Mouse (Mus musculus) olfactory bulb, adult 2 months (tissue): ENCODE measurements around the gene Ano6. TPM values are rescaled to one million over a fixed set of nuclear protein-coding genes. Genes with fewer than 3 reads are reported as not detected.

Source experiments
- H3K27ac ChIP-seq: fragments of 200-500 bp; 2 replicates; pipeline ENCODE4 v1.5.1; 2012; ENCODE audit warnings: low read depth, low read length; ENCODE audit not compliant: insufficient read depth
- H3K4me1 ChIP-seq: fragments of 200-500 bp; 2 replicates; pipeline ENCODE4 v1.6.1; 2012; ENCODE audit warnings: low read length; ENCODE audit not compliant: control insufficient read depth, insufficient read depth
- H3K4me3 ChIP-seq: fragments of 200-500 bp; 2 replicates; pipeline ENCODE4 v1.5.1; 2012; ENCODE audit warnings: mild to moderate bottlenecking, low read depth, low read length, moderate library complexity; ENCODE audit not compliant: insufficient read depth
- CTCF ChIP-seq: fragments of 200-500 bp; IDR thresholded peaks from 2 replicates; pipeline ENCODE4 v1.5.1; 2012; ENCODE audit warnings: low read depth, mild to moderate bottlenecking, low read length, moderate library complexity; ENCODE audit not compliant: insufficient read depth
- POLR2A ChIP-seq: fragments of 200-500 bp; IDR thresholded peaks from 2 replicates; pipeline ENCODE4 v1.6.1; 2012; ENCODE audit warnings: mild to moderate bottlenecking, low read depth, low read length, moderate library complexity; ENCODE audit not compliant: insufficient read depth
- WGBS: fragments of 180-500 bp; shearing (Covaris S2); methylation state at CpG from one replicate; pipeline ENCODE4 v1.1.7; 2018; 5-methylcytosine and 5-hydroxymethylcytosine counted together
- polyA plus RNA-seq: library from polyadenylated mRNA; stranded (reverse); fragments of >200 nt; gene quantifications from 2 replicates; pipeline ENCODE4 v1.2.4, GENCODE M21; 2012; ENCODE audit warnings: low replicate concordance; ENCODE audit not compliant: missing spikeins, insufficient read depth, insufficient read length

Ano6 gene
- polyA plus RNA-seq, 1 experiment = not detected

DNA sequence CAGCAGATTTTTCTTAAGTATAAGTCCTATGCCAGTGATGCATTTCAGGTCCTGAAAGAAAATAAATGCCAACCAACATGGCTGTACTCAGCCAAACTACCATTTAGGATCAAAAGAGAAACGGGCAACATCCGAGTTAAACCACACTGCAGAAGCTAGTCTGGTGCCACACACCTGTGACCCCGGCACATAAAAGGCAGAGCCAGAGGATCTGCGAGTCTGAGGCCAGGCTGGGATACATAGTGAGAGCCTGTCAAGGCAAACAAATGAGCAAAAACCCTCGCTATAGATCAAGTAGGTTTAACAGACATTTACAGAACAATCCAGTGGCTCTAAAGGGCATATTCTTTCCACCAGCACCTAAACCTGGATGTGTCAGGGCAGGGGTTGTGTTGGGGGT, 190.0 kb downstream of the Ano6 start:
- TF ChIP-seq CTCF = no peak
- no peak for TF ChIP-seq POLR2A
- Histone ChIP-seq H3K4me1 (no peaks in the 10 kb centered on the region), H3K27ac (no peak overlapping the region), H3K4me3 (no peak overlapping the region)
- 77% methylated on average over 5 of the region's 5 CpGs for WGBS

- H3K4me1 ChIP-seq = no peaks in the 10 kb centered on the region
- no peak overlapping the region for H3K27ac ChIP-seq
- no peak overlapping the region for H3K4me3 ChIP-seq
- TF ChIP-seq POLR2A (no peak), CTCF (no peak)
- WGBS = 94% methylated on average over 3 of the region's 3 CpGs
Measured at GRCm38 (mm10) chr15:95987916-95988315, 197.3 kb downstream of the Ano6 start.

DNA sequence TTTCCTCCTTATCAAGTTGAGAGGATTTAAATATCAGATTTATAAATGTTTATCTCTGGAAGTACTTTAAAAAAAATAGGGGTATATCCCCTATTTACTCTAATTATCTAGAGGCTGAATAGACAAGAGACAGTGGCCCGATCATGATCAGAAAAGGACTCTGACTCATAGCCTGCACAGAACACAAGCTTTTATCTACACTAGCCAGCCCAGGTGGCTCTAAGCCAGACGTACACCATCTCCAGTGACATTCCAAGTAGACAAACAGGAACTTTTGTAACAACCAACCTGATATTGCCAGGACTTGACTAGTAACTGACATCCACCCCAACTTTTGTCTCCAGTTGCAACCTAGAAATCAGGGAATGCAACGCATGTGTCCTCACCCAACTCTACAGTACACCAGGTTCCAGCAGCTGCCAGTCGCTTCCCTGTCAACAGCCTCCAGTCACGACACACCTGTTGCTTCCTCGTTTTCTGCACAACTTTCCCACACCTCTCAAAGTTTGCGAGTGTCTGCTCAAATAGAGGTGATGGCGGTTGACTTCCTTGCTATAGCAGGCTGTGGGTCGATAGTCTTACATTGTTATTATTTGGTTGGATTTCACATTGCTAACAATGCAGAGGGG, 199.0 kb downstream of the Ano6 start:
- 80% methylated on average over 9 of the region's 9 CpGs for WGBS
- TF ChIP-seq POLR2A (no peak), CTCF (no peak)

DNA sequence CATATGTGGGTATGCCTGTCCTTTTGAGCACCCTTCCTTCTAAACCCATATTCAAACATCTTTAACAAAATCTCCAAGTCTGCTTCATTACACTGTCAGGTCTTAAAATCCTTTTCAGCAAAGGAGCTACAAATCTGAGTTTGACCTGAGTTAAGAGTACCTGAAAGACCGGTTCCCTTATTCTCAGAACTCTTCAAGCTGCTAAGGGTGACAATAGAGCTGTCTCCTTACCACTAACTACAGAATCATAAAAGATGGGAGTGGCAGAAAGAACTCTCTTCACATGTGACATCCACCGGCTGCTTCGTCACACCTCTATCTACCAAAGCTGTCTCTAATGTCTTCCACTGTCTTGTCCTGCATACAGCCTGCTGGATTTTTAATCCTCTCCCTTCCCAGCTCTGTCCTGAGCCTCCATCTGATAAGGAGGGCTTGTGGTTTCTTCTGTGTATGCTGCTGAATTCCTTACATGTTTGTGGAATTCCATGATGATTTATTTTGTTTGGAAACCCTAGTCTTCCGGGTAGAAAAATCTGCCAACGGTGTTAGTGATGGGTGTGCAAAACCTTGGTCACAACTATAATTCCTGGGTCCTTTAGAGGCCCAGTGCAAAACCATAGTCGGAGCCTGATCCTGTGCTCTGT, 212.4 kb downstream of the Ano6 start:
- Histone ChIP-seq H3K4me3 (no peak overlapping the region), H3K27ac (no peak overlapping the region), H3K4me1 (no peaks in the 10 kb centered on the region)
- WGBS = 81% methylated on average over 6 of the region's 6 CpGs
- no peak for TF ChIP-seq POLR2A
- no peak for TF ChIP-seq CTCF

More for the DNA sequence above, 199.0 kb downstream of the Ano6 start:
- H3K27ac ChIP-seq = no peak overlapping the region
- H3K4me3 ChIP-seq = no peak overlapping the region
- H3K4me1 ChIP-seq = no peaks in the 10 kb centered on the region

- Histone ChIP-seq H3K4me1 (no peaks in the 10 kb centered on the region), H3K27ac (no peak overlapping the region), H3K4me3 (no peak overlapping the region)
- 76% methylated on average over 16 of the region's 16 CpGs for WGBS
- TF ChIP-seq POLR2A = no peak
- TF ChIP-seq CTCF = no peak
Measured at GRCm38 (mm10) chr15:96011640-96012390, 221.2 kb downstream of the Ano6 start.

DNA sequence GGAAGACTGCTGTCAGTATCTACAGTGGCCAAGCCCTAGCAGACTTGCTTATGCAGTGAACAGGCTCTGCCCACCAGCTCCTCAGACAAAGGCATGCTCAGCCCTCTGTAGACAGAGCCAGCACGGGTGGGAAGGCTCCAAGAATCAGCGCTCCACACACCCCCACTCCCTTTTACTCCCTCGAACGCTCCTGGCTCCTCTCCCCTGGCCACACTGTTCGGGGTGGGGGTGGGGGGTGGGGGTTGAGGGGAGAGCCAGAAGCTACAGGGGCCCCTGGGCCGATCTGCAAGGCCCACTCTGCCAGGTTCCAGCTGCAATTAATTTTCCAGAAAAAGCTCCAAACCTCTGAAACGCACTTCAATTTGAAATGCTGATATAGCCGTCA, 221.7 kb downstream of the Ano6 start:
- Histone ChIP-seq H3K4me1 (no peaks in the 10 kb centered on the region), H3K27ac (no peak overlapping the region), H3K4me3 (no peak overlapping the region)
- 20% methylated on average over 8 of the region's 8 CpGs for WGBS
- TF ChIP-seq POLR2A (no peak), CTCF (no peak)

GRCm38 (mm10) chr15:96014501-96014900, 223.9 kb downstream of the Ano6 start:
- H3K27ac ChIP-seq = no peak overlapping the region
- no peak for TF ChIP-seq CTCF
- TF ChIP-seq POLR2A = no peak
- no peak overlapping the region for H3K4me3 ChIP-seq
- 96% methylated on average over 4 of the region's 4 CpGs for WGBS
- no peaks in the 10 kb centered on the region for H3K4me1 ChIP-seq

DNA sequence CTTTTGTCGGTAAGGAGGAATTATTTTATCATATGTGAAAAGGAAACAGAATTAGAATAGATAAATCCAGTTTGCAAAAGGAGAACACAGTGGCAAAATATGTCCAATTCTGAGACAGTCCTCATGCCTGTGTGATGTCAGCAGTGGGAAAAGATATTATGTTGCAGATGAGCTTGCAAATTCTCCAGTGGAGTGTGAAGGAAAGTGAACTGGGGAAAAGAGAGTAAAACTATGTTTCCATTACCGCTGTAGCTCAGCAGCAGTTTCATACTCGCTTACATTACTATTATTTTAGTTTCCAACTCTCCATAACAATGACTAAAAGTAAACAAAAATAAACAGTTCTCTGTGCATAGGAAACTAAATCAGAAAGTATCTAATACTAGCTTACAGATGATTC, 229.8 kb downstream of the Ano6 start:
- 78% methylated on average over 3 of the region's 3 CpGs for whole genome bisulfite sequencing
- TF ChIP-seq CTCF = no peak
- no peak for TF ChIP-seq POLR2A
- no peak overlapping the region for H3K4me3 ChIP-seq
- no peak overlapping the region for H3K27ac ChIP-seq
- no peaks in the 10 kb centered on the region for H3K4me1 ChIP-seq

GRCm38 (mm10) chr15:96021506-96021905, 230.9 kb downstream of the Ano6 start:
- H3K4me3 ChIP-seq = no peak overlapping the region
- TF ChIP-seq POLR2A (no peak), CTCF (no peak)
- no peak overlapping the region for H3K27ac ChIP-seq
- 23% methylated on average over 10 of the region's 10 CpGs for WGBS
- H3K4me1 ChIP-seq = no peaks in the 10 kb centered on the region

Other genes starting within 250 kb of the Ano6 start
- not detected in 2 replicates for gene Dbx2, start 134.9 kb upstream of the Ano6 start, polyA plus RNA-seq